Mouse (Mus musculus): ENCODE results near the gene Rhobtb1.

The Rhobtb1 gene

GRCm38 (mm10) chr10:69151045-69151444 lies at the start of gene Rhobtb1:
Gene Rhobtb1, plus strand, starts transcription at chr10:69151434.
- DNase-seq (ENCODE audit: low spot score in 2 of 2) = no peak

GRCm38 (mm10) chr10:69101988-69102387 lies 49.2 kb upstream of the Rhobtb1 start:
- peak in 1 of 2 experiments; percentile 36 for DNase-seq (ENCODE audit: low spot score in 2 of 2)

GRCm38 (mm10) chr10:69104143-69104882 lies 46.9 kb upstream of the Rhobtb1 start:
- no peak for DNase-seq (ENCODE audit: low spot score in 2 of 2)

GRCm38 (mm10) chr10:69104883-69105225 lies 46.4 kb upstream of the Rhobtb1 start:
- no peak for DNase-seq (ENCODE audit: low spot score in 2 of 2)

GRCm38 (mm10) chr10:69106796-69107195 lies 44.4 kb upstream of the Rhobtb1 start:
- no peak for DNase-seq (ENCODE audit: low spot score in 2 of 2)

- no peak for DNase-seq (ENCODE audit: low spot score in 2 of 2)
These were observed 44.0 kb upstream of the Rhobtb1 start for GRCm38 (mm10) chr10:69107253-69107652.

- DNase-seq (ENCODE audit: low spot score in 2 of 2) = no peak
These were observed 36.9 kb upstream of the Rhobtb1 start for GRCm38 (mm10) chr10:69114384-69114783.

- DNase-seq (ENCODE audit: low spot score in 2 of 2) = no peak
These were observed 33.2 kb upstream of the Rhobtb1 start for GRCm38 (mm10) chr10:69117996-69118395.

GRCm38 (mm10) chr10:69118893-69119292 lies 32.3 kb upstream of the Rhobtb1 start:
- no peak for DNase-seq (ENCODE audit: low spot score in 2 of 2)

GRCm38 (mm10) chr10:69119456-69119855 lies 31.8 kb upstream of the Rhobtb1 start:
- DNase-seq (ENCODE audit: low spot score in 2 of 2) = no peak

- DNase-seq (ENCODE audit: low spot score in 2 of 2) = no peak
These were observed 24.7 kb upstream of the Rhobtb1 start for GRCm38 (mm10) chr10:69126546-69126945.

GRCm38 (mm10) chr10:69128531-69128930 lies 22.7 kb upstream of the Rhobtb1 start:
- DNase-seq (ENCODE audit: low spot score in 2 of 2) = no peak

- DNase-seq (ENCODE audit: low spot score in 2 of 2) = no peak
These were observed 20.6 kb upstream of the Rhobtb1 start for GRCm38 (mm10) chr10:69130613-69131012.

- no peak for DNase-seq (ENCODE audit: low spot score in 2 of 2)
These were observed 16.9 kb upstream of the Rhobtb1 start for GRCm38 (mm10) chr10:69134356-69134755.

GRCm38 (mm10) chr10:69136241-69136828 lies 14.9 kb upstream of the Rhobtb1 start:
- DNase-seq (ENCODE audit: low spot score in 2 of 2) = no peak

GRCm38 (mm10) chr10:69149252-69149651 lies 2.0 kb upstream of the Rhobtb1 start:
- DNase-seq (ENCODE audit: low spot score in 2 of 2) = no peak

GRCm38 (mm10) chr10:69152971-69153370 lies 1.7 kb downstream of the Rhobtb1 start:
- no peak for DNase-seq (ENCODE audit: low spot score in 2 of 2)

GRCm38 (mm10) chr10:69155428-69156175 lies 4.4 kb downstream of the Rhobtb1 start:
- DNase-seq (ENCODE audit: low spot score in 2 of 2) = no peak

- no peak for DNase-seq (ENCODE audit: low spot score in 2 of 2)
These were observed 5.2 kb downstream of the Rhobtb1 start for GRCm38 (mm10) chr10:69156462-69156861.

GRCm38 (mm10) chr10:69157471-69157870 lies 6.2 kb downstream of the Rhobtb1 start:
- no peak for DNase-seq (ENCODE audit: low spot score in 2 of 2)

- no peak for DNase-seq (ENCODE audit: low spot score in 2 of 2)
These were observed 9.6 kb downstream of the Rhobtb1 start for GRCm38 (mm10) chr10:69160877-69161276.

- no peak for DNase-seq (ENCODE audit: low spot score in 2 of 2)
These were observed 10.3 kb downstream of the Rhobtb1 start for GRCm38 (mm10) chr10:69161503-69161902.

- no peak for DNase-seq (ENCODE audit: low spot score in 2 of 2)
These were observed 11.3 kb downstream of the Rhobtb1 start for GRCm38 (mm10) chr10:69162577-69162976.

All from frontal cortex, postnatal 10 days (tissue).